Mouse (Mus musculus) kidney, postnatal 10 days (tissue): ENCODE measurements around the gene Snrpa.

ENCODE experiments used
- DNase-seq: peaks from one replicate; pipeline ENCODE4 v3.0.0; 2021; ENCODE audit warnings: mixed read lengths

The Snrpa gene

DNA sequence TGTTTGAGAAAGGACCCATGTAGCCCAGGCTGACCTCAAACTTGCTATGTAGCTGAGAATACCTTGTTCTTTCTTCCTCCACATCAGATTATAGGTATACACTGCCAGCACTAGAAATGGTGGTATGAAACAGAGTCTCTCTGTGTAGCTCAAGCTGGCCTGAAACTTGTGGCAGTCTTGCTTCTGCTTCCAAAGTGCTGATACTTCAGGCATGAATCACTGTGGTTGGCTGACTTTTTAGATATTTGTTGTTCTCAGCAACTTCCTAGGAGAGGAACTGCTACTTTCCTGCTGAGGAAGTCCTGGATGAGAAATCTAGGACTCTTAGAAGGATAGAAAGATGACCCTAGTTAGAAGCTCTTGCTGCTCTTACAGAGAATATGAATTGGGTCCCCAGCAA lies 2.3 kb upstream of the Snrpa start:
- DNase-seq, result no peak

DNA sequence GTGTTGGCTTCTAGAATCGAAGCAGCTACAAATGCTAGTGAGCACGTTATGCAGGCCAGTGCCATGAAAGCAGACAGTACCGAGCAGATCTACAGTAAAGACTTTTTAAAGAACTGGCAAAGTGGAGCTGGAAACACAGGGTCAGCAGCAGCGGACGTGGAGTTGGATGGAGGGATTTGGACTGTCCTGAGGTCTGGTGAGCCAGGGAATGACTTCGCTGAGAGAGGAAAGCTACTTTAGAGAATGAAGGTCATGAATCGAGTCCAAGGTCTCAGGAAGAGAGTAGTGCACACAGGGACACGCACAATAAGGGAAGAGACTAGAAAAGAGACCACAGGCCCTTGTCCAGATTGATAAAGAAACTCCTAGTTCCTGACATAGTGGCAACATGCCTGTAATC lies 1.6 kb upstream of the Snrpa start:
- DNase-seq, result no peak

DNA sequence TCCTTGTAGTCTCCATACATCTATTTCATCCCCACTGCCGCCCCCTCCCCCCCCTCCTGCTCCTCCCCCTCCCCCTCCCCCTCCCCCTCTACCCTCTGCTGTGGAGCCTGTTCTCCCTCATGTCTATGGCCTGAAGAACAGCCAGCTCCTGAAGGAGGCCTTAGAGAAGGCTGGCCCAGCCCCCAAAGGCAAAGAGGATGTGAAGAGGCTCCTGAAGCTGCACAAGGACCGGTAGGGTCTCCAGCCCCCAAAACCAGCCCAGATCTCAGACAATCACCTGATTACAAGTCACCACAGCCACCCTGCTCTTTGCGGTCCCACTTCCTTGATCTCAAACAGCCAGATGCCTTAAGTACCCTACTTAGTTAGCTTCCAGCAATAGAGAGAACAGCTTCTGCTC lies 1.1 kb upstream of the Snrpa start:
- DNase-seq, result no peak

DNA sequence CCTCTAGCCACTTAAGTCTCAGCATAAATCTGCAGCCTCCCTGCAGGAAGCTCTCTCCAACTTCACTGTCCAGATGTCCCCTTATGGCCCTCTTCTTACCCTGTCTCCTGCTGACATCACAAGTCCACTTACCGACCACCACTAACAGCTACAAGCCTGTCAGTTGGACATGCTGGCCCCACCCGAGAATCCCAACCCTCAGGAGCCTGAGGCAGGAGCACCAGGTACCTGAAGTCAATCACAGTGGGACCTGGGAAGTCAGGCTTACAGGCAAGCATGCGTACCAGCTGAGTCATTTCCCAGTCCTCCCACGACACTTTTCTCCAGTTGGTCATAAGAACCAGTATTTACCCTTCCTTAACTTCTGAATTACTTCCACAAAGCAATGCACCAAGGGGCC lies 2.3 kb downstream of the Snrpa start:
- DNase-seq, result no peak

DNA sequence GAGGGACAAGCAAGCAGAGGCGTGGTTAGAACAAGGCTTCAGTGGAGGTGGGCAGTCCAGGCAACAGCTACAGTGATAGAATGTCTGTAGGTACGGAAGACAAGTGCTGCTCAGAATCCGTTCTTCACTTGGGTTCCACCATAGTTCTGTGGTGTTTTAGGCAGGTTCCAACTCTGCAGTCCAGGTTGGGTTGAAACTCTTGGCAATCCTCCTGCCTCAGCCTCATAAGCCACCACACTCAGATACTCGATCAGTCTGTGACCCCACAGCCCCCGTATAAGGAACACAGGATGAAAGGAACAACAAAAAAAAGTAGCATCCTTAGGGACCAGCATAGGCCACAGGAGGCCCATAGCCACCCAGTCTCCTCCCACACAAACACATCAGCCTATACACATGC lies 3.6 kb downstream of the Snrpa start:
- DNase-seq, result no peak

DNA sequence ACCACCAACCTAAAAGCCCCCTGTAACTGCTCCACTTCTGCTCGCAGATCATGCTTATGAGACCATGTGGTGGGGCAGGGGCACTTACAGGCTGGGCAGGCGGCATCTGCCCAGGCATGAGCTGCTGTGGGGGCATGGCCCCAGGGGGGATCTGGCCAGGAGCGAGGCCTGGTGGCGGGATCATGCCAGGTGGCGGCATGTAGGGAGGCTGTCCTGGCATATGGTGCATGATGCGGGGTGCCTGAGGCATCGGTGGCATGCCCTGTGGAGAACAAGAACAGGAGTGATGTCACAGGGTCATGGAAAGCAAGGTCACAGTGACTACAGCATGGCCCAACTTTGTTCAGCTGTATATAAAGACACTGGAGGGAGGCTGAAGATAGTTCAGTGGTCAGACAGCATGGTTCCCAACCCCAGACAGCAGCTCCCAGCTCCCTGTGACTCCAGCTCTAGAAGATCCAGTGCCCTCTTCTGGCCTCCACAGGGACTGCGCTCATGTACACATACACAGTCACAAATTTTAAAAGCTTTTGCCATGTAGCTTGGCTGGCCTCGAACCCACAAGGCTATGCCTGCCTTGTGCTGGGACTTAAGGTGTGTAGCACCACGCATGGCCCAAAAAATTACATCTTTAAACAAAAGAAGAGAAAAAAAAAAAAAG lies 6.7 kb downstream of the Snrpa start:
- DNase-seq, result no peak

DNA sequence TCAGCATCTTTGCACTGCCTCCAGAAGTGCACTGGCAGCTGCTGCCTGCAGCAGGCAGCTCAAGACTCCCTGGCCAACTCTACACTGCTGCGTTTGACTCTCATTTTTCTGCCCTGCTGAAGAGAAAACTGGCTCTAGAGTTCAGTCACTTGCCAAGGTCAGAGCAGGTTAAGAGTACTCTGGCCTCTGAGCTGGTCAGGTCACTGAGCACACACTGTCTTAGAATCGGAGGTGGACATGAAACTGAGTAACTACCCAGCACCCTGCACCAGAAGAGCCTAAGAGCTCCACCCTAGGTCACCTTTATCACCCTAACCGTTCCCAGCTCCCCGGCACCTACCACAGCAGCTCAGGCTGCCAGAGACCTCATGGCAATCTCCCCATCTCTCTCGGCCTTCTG lies 10.1 kb downstream of the Snrpa start:
- DNase-seq, result no peak

DNA sequence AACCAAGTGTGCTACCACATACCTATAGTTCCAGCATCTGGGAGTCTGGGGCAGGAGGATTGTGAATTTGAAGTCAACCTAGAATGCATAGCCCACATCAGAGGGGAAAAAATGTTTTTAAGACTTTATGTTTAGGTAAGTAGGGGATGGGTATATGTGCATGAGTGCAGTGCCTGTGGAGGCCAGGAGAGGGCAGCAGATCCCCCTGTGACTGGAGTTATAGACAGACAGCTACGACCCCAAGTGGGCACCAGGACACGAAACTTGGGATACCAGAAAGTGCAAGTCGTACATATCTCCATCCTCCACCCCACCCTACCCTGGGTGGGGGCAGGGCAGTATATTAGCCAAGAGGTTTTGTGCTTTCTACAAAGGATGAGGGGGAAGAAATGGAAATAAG lies 11.1 kb downstream of the Snrpa start:
- DNase-seq, result peak; percentile 52

DNA sequence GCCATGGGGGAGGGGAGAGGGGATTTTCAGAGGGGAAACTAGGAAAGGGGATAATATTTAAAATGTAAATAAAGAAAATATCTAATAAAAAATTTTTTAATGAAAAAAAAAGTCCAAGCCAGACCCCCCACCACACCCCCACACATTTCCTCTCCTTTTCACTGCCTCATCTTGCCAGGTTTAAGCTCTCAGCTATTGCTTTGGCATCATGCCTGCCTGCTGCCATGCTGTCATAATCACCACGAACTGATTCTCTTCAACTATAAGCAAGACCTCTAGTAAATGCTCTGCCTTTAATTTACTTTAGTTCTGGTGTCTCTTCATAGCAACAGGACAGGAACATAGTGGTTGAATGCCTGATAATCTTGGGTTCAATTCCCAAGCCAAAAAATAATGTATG lies 13.6 kb downstream of the Snrpa start:
- no peak for DNase-seq

DNA sequence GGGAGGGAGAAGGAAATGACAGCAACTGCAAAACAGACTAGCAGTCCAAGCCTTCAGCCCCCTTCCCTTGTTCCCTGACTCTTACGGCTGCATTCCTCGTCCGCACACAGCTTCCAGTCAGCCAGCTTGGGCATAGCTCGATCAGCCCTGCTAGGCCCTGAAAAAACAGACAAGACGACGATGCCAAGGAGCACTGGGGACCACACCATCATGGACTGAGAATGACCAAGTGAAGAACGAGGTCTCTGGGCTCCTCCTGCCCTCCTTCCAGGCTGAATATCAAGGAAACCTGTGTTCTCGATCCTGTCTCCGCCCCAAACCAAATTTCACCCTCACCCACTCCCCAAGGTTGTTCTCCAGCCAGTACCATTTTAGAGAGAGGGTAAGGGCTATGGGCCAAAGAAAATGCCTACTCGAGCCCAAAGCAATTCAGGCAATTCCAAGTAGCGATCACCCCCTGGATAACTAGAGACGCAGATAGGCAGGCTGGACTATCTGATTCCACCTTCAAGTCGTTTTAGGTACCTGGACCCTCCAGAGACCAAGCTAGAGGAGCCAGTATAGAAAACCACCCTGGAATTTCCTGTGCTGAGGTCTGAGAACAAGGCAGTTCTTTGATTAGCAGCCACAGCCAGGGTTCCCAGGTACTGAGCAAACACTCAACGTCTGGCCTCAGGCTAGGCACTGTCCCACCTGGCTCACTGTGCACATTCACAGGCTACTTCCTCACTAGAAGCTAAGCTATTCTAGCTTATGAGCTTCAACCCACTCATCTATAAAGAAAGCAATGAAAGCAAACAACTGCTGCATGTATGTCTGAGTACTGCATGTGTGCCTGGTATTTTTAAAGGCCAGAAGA lies 15.0 kb downstream of the Snrpa start, which contains the start of the genes Gm21983 and Mia:
Gm21983 (minus strand) TSS at position 250 of the 859 bp plus-strand sequence.
Mia (minus strand) TSS at position 321 of the 859 bp plus-strand sequence.
- no peak for DNase-seq

DNA sequence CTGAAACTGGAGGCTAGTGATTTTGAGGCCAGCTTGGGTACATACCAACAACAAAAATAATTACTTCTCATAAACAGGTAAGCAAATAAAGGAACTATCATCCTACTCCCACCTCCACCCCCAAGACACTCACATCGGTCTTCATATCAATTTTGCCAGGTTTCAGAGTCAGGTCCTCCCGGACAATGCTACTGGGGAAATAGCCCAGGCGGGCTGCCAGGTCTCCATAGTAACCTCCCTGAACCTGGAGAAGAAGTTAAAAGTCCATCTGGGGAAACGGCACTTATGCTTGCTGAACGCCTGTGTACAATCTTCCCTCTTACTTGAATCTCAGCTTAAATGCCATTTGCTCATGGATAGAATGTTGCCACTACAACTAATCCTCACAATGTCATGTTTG lies 16.0 kb downstream of the Snrpa start:
- peak; percentile 86 for DNase-seq

DNA sequence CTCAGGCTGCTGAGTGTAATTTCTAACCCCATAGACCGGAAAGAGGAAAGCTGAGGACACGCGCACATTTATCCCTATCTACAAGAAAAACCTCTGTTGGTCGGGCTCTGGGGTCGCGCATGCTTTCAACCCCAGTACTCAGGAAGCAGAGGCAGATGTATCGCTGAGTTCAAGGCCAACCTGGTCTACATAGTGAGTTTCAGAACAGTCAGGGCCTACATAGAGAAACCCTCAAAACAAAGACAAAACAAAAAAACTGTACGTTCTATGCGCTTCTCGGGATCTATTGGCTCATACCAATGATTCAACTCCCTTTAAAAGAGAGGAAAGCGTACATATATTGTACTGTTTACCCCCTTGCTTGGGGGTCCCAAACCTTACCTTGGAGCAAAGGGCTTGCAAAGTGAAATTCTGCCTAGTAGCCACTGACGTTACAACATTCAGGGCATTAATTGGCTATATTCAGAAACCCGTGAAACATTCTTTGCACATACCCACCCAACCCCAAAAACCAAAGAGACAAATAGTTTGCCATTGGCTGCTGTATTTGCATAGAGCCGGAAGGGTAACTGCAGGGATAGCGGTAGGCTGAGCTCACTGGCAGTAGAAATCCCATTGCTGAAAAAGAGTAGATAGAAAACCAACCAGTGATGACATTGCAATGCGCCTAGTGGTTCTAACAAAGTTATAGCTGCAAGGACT lies 16.7 kb downstream of the Snrpa start:
- no peak for DNase-seq

DNA sequence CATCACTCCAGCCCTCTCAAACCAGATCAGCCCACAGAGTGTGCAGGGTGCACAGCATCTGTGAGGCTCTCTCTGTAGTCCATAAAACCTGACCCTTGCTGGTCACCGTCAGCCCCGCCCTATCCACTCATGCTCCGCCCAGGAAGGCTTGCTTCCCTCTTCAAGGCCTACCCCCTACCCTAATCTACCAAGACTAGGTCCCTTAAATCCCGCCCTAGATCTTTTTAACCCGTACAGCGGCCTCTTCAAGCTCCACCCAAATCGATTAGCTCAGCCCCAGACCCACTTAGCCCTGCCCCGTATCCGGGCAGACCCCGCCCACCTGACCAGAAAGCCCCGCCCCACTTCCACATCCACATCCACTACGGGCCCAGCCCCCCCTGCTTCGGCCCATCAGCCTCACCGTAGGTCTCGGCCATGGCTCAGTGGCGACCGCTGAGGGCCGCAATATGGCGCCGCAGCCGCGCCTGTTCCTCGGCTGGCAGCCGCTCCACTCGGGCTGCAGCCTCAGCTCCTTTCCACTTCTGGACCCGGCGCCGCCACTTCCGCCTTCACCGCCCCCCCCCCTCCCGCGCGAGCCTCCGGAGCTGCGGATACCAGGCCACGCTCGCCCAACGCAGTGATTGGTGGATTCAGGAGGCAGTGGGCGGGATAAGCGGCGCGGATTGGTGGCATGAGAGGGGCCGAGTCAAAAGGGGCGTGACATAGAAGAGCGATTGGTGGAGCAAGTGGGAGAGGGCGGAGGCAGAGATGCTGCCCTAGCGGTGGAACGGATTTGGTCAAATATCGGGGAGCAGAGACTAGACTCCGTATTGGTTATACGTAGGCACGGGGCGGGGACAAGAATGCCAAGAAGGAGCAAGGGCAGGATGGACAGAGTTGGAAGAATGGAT lies 17.5 kb downstream of the Snrpa start, which contains the start of gene Rab4b:
Rab4b (minus strand) TSS at position 573 of the 893 bp plus-strand sequence.
- peak; percentile 100 for DNase-seq

DNA sequence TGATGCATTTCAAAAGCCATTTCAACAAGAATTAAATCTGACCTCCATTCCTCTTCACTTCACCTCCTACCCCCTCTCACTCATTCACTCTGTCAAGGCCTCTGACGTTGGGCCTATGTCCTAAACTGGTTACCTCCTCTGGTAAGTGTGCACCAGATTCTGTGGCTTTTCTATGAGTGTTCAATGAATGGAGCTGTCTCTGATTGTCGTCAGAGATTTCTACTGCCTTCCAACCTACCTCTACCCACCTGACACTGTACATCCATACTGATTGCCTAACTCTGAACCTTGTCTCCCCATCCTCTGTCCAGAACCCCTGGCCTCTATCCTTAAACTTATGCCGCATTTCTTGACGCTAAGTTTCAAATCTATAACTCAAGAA lies 18.1 kb downstream of the Snrpa start:
- no peak for DNase-seq

DNA sequence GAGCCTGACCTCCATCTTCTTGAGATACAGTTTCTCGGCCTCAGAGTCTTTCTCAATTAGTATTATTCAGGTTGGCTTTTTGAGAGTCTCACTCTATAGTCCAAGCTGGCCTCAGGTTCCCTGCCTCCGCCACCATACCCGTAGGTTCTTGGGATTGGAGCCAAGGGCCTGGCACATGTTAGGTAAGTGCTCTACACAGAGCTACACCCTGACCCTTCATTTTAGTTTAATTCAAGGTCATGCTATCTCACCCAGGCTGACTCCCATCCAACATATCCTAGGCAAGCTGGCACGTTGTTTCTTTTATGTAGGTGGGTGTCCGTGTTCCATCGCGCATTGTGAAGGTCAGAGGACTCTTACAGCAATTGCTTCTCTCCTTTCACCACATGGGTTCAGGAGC lies 21.2 kb downstream of the Snrpa start:
- no peak for DNase-seq

DNA sequence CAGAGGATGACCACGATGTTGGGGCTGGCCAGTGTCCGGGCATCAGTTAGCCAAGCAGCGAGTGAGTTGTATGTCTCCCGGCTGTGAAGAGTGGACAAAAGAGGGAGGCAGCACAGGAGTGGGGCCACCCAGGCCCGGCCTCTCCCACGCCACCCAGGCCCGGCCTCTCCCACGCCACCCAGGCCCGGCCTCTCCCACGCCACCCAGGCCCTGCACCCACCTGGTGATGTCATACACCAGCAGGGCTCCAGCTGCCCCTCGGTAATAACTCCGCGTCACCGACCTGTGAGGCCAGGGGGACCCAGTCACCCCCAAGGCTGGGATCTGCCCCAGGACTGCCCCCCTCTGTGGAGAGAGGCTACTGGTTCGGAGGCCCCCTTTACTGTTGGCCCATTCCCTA lies 21.6 kb downstream of the Snrpa start:
- no peak for DNase-seq

DNA sequence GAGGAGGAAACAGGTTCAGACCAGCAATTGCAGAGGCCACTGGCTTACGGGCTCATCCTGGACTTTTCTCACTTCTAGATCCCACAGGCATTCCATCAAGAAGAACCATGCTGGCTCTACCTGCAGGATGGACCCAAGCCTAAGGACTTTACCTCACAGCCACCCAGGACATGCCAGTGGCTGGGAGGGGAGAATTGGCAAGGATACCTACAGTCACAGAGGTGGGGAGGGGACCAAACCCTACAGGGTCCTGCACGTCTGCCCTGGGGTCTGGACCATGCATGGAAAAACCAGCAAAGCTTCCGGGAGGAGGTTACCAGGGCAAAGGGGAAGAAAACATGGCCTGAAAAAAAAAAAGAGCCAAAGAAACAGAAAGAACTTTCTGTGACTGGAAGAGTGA lies 25.1 kb downstream of the Snrpa start:
- DNase-seq, result no peak

DNA sequence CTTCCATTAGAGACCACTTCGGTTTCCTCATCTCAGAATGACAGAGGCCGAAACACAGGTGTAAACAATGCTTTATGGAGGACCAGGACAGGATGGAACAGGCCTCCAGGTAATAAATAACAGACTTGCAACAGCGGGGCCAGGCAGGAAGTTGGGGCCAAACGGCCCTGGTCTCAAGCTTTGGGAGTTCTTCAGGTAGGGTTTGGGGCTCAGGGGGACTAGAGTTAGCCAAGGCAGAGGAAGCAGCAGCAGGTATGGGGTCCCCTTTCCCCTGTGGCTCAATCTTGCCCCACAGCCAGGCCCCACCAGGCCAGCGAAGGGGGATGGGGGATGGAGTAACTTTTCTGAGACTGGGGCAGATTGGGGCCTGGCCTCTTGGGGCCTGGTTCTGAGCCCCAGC lies 27.7 kb downstream of the Snrpa start:
- DNase-seq, result no peak

DNA sequence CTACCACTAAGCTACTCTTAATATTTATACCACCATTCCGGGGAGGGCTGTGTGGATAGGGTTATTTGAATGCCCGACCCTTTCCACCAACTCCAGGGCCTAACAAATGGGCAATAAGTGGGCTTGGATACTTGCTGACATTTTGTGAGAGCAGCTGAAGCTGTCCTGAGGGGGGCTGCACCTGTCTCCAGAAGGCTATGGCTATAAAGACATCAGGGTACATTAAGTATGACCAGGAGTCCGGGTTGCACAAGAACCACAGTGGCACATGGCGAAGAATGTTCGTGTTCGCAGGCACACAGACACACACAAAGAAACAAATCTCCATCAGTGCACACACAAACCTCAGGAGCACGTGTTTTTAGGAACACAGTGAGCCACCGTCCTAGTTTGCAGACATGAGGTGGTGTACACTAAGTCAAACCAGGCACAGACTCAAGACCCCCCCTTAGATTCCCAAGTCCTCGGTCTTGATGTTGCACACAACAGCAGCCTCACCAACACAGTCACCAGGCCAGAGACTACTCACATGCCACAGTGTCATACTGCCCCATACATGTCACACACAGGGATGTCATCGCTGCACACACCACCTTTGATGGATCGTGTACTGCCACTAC lies 28.5 kb downstream of the Snrpa start:
- no peak for DNase-seq

DNA sequence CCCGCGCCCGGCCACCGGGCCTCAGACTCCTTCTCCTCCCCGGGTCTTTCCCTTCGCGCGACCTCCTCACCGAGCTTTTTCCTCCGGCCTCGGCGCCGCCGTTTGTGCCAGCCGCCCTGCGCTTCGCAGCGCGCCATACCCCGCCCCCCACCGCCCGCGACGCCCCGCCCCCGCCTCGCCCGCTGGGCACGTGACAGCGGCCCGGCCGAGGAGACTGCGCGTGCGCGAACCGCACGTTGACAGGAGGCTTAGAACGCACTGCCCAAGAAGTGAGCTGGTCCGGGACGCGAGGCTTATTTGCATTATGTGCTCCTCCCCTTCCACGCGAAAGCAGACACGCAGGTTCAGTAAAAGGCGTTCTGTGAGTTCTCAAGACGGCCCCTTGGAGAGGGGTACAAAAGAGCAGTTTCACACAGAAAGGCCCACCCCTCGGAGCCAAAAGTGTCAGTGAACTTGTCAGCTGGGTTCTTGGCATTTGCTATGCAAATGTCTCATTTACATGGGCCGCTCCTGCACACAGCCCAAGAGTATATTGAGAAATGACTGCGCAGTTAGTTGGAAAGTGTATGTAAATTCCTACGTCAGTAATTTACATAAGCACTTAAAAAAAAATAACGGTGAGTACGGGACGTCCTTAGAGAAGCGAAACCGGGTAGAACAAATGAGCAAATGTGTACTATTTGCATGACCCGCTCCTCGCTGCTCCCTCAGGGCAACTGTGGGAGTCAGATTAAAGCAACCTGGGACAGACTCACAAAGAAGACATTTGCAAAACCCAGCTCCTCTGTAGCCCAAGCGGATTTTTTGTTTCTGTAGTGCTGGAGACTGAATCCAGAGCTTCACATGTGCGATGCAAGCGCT lies 29.2 kb downstream of the Snrpa start, which contains the start of gene Egln2:
Egln2 (minus strand) TSS at position 189 of the 861 bp plus-strand sequence.
- DNase-seq, result peak; percentile 98

DNA sequence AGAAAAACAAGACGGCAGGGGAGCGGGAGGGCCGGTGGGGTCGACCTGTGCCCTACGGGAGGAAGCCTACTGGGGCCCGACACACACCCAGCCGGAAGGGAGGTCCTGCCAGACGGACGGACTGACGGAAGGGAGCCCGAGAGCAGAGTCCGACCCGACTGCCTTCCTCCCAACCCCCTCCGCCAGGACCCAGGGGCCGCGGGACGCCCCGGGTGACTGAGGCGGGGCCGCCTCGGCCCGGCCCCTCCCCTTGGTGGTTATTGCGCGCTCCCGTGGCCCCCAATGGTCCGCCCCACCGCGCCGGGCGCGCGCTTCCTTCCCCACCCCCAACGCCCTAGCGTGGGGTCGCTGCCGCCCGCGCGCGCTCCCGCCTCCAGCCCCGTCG lies 29.9 kb downstream of the Snrpa start:
- peak; percentile 95 for DNase-seq
